Mouse (Mus musculus): ENCODE data around the gene Hist1h2ao. TPM values are rescaled to one million over a fixed set of nuclear protein-coding genes. Genes with fewer than 3 reads are reported as not detected.
"Not testable (repeated sequence)": the region's sequence is repeated elsewhere in the genome, so short reads cannot be mapped to it uniquely, and the experiment has no call there.

Gene Hist1h2ao
- total RNA-seq (2021) = 1 to 10 TPM; 3.1 to 3.5 TPM
- long read RNA-seq, experiment 1 = 0 reads
- long read RNA-seq, experiment 2 = 0 reads

GRCm38 (mm10) chr13:21810073-21810472 lies at the start of gene Hist1h2ao, which contains the start of gene Hist1h2bq:
Gene Hist1h2ao, plus strand, starts transcription at chr13:21810465.
Gene Hist1h2bq, minus strand, starts transcription at chr13:21810197.
- not testable (repeated sequence) for DNase-seq (ENCODE audit: low spot score)

GRCm38 (mm10) chr13:21778814-21779766 lies 31.2 kb upstream of the Hist1h2ao start:
- DNase-seq (ENCODE audit: low spot score) = peak; percentile 58

DNA sequence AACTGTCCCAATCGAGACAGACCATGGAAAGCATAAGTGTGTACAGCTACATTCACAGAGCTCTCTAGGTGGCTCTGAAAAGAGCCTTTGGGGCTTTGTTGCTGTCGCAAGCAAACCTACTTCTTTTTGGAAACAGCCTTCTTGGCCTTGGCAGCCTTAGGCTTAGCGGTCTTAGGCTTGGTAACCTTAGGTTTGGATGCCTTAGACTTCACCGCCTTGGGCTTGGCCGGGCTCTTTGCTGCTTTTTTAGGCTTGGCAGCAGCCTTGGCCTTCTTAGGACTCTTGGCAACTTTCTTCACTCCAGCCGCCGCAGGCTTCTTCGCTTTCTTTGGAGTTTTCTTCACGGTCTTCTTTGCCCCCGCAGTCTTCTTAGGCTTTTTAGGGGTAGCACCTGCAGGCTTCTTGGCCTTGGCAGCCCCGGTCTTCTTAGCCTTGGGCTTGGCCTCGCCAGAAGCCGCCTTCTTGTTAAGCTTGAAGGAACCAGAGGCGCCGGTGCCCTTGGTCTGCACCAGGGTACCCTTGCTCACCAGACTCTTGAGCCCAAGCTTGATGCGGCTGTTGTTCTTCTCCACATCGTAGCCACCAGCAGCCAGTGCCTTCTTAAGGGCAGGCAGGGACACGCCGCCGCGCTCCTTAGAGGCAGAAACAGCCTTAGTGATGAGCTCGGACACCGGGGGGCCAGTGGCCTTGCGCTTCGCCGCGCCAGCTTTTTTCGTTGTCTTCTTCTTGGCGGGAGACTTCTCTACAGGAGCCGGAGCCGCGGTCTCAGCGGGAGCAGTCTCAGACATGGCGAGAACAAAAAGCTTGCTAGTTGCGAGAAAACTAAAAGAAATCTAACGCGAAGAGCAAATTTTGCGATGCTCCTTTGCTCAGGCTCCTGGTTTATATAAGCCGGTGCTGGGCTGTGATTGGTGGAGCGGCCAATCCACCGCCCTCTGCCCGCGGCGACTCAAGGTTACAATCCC lies 30.2 kb upstream of the Hist1h2ao start, which contains the start of gene Hist1h1b:
Gene Hist1h1b, minus strand, starts transcription at position 859 of the 965 bp plus-strand sequence.
- peak; percentile 9 for DNase-seq (ENCODE audit: low spot score)

GRCm38 (mm10) chr13:21781021-21781555 lies 29.2 kb upstream of the Hist1h2ao start:
- no peak for DNase-seq (ENCODE audit: low spot score)

GRCm38 (mm10) chr13:21781639-21782038 lies 28.6 kb upstream of the Hist1h2ao start:
- DNase-seq (ENCODE audit: low spot score) = no peak

- DNase-seq (ENCODE audit: low spot score) = not testable (repeated sequence)
Observed at GRCm38 (mm10) chr13:21782361-21783254, 27.7 kb upstream of the Hist1h2ao start.

DNA sequence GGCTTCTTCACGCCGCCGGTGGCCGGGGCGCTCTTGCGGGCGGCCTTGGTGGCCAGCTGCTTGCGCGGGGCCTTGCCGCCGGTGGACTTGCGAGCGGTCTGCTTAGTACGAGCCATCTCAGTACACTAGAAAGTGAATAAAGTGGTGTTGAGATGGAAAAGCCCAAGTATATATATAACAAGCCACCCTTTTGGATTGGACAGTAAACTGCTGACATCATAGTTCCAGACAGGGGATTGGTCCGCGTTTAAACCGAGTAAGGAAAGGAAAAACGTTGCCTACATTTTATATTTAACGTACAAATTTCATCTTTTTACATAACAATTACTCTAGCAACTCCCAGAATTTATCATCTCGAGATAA lies 27.0 kb upstream of the Hist1h2ao start, which contains the start of gene Hist1h3i:
Gene Hist1h3i, minus strand, starts transcription at position 116 of the 363 bp plus-strand sequence.
- DNase-seq (ENCODE audit: low spot score) = peak; percentile 35

DNA sequence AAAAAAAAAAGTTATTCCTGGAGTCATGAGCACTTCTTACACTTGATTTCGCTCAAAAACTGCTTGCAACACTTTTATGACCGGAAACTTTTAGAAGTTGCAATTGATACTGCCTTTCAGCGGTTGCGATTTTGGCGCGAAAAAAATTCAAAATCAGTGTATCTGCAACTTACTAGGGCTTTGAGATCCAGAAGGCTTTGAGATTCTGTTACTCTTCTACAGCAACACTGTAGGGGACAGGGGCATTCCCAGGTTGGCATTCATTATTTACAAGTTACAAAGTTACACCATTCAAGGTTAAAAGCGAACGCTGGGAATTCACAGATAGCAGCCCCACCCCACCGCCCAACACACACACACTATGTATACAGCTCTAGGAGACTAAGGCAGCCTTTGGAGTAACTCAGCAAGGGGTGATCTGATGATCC lies 26.5 kb upstream of the Hist1h2ao start:
- DNase-seq (ENCODE audit: low spot score) = no peak

DNA sequence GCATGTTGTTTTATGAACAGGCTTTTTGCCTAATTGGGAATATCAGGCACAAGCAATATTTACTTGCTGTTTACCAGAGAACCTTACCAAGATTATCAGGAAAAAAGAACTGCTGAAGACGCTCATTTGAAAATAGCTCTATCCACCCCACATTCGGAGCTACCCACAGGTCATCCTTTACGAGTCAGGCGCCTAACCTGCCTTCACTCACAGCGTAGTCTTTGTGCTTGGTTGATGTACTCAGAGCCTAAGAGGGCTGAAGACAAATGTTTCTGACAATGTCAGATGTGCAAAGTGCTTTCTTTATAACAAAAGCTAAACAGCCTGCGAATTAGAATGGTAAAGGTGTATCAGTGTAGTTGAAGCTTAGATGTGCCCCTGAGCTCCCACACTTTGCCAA lies 26.0 kb upstream of the Hist1h2ao start:
- DNase-seq (ENCODE audit: low spot score) = no peak

- no peak for DNase-seq (ENCODE audit: low spot score)
Observed at GRCm38 (mm10) chr13:21786189-21786898, 23.9 kb upstream of the Hist1h2ao start.

DNA sequence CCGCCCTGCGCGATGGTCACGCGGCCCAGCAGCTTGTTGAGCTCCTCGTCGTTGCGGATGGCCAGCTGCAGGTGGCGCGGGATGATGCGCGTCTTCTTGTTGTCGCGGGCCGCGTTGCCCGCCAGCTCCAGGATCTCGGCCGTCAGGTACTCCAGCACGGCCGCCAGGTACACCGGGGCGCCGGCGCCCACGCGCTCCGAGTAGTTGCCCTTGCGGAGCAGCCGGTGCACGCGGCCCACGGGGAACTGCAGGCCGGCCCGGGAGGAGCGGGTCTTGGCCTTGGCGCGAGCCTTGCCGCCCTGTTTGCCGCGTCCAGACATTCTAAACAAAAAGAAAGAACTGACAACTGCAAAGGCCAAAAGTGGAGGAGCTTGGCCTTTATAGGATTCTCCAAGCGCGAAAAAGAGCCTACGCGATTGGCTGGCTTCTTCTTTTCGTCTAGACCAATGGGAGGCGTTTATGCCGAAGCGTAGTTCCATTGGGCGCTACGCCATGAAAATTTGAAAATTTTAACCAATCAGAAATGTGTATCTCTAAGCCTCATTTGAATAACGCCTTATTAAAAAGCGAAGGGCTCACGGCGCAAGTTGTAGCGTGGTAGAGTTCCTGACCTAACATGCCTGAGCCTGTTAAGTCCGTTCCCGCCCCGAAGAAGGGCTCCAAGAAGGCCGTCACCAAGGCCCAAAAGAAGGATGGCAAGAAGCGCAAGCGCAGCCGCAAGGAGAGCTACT lies 23.2 kb upstream of the Hist1h2ao start, which contains the start of the genes Hist1h2an and Hist1h2bp:
Gene Hist1h2an, minus strand, starts transcription at position 320 of the 731 bp plus-strand sequence.
Gene Hist1h2bp, plus strand, starts transcription at position 563 of the 731 bp plus-strand sequence.
- peak; percentile 91 for DNase-seq (ENCODE audit: low spot score)

DNA sequence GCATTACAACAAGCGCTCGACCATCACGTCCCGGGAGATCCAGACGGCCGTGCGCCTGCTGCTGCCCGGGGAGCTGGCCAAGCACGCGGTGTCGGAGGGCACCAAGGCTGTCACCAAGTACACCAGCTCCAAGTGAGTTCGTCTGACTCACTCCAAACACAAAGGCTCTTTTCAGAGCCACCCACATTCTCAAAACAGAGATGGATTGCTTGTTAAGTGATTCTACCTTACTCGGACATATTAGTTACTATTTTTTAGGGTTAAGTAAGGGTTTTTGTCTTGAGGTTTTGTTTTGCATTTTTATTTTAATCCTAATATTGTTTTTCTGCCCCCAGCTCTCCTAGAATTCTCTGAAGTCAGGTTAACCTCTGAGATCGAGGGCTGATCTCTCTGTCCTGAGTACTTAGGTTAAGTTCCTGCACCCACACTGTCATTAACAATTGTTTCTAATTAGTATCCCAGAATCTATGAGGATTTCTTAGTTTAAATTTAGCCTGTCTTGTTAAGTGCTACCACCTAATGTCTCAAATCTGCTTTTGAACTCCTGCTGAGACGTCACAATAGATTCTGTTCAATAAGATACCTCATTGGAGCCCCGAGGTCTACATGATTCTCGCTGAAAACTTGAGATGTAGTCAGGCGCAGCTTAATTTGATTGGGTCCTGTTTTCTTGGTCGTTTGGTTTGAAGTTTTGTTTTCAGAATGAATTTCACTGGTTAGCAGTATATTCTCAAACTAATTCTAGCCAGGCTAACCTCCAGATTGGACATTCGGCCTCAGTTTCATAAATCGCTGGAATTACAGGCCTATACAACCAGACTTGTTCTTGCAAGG lies 22.3 kb upstream of the Hist1h2ao start:
- DNase-seq (ENCODE audit: low spot score) = no peak

GRCm38 (mm10) chr13:21789925-21790324 lies 20.3 kb upstream of the Hist1h2ao start:
- no peak for DNase-seq (ENCODE audit: low spot score)

- DNase-seq (ENCODE audit: low spot score) = no peak
Observed at GRCm38 (mm10) chr13:21790601-21791283, 19.5 kb upstream of the Hist1h2ao start.

- no peak for DNase-seq (ENCODE audit: low spot score)
Observed at GRCm38 (mm10) chr13:21795584-21795983, 14.7 kb upstream of the Hist1h2ao start.

- not testable (repeated sequence) for DNase-seq (ENCODE audit: low spot score)
Observed at GRCm38 (mm10) chr13:21797163-21797562, 13.1 kb upstream of the Hist1h2ao start.

DNA sequence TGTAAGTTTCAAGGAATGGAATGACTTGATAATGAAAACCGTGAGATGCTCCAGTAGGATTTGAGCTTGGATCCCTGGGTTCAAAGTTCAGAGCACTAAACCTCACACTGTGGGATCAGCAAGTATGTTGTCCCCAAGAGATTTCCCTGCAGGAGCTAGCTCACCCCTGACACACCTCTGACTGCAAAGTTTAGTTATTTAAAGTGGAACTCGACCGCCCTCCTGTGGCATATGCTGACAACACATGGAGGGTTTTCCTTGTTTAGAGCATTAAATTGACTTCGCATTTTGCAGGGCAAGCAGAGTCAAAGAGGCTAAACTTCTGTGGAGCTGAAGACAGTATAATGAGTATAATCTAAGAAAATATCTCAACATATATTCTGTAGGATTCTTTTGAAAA lies 7.2 kb upstream of the Hist1h2ao start:
- DNase-seq (ENCODE audit: low spot score) = not testable (repeated sequence)

Data from gastrocnemius, adult 18-20 months (tissue).